Mouse (Mus musculus) E14TG2a.4 (cell line): Measurements from ENCODE around the gene Oas1g.
"Not testable (repeated sequence)": the region's sequence is repeated elsewhere in the genome, so short reads cannot be mapped to it uniquely, and the experiment has no call there.

Experiments used
- CTCF ChIP-seq: conservative IDR thresholded peaks from 2 replicates; pipeline ENCODE4 v1.5.1; 2014; ENCODE audit warnings: low read length
- POU5F1 ChIP-seq: IDR thresholded peaks from 2 replicates; pipeline ENCODE4 v1.6.1; 2014; ENCODE audit warnings: low read length, borderline replicate concordance

DNA sequence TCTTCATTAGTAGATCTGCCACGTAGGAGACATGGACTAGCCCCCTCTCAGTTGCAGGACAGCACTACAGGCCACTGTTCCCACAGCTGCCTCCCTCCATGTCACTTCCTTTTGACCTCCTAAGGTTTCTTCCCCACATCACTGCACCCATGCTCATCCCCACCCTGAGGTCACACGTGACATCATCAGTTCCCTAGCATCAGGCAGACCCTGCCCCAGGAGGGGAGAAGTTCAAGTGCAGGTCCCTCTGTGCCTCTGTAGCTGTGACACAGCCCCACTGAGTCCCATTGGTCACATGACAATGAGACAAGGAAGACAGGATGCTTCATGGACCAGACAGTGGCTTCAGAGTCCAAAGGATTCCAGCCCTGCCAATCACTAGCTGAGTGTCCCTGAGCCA, 10.0 kb downstream of the Oas1g start:
- TF ChIP-seq CTCF, POU5F1: not testable (repeated sequence)
